Mouse (Mus musculus) spleen, adult 2 months (tissue): Measurements from ENCODE around the gene Man2a1.

Source experiments
- CTCF ChIP-seq: fragments of 200-500 bp; IDR thresholded peaks from 2 replicates; pipeline ENCODE4 v1.5.1; 2011; ENCODE audit warnings: mild to moderate bottlenecking, inconsistent platforms; ENCODE audit not compliant: insufficient read depth, insufficient read length, insufficient replicate concordance; ENCODE audit errors: extremely low read depth
- POLR2A ChIP-seq: fragments of 200-500 bp; IDR thresholded peaks from 2 replicates; pipeline ENCODE4 v1.6.1; 2011; ENCODE audit warnings: low read depth, low read length, inconsistent platforms

DNA sequence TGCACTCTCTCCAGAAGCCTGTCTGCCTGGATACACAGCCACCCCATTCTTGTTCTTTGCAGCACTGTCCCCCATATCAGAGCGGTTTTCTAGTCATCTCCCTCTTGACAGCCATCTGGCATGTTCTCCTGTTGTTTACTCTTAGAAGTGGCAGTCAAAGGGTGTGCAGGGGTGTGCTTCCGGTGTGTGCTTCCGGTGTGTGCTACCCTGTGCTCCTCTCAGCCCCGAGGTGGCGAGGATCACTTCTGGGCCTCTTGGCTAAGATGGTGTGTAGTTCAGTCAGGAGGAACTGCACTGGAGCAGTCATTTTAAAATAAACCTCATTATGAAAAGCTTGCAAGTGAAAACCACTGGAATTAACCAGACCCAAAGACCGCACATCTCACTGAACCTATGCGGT, 125.5 kb downstream of the Man2a1 start:
- no peak for TF ChIP-seq CTCF
- TF ChIP-seq POLR2A = no peak
